Mouse (Mus musculus) liver, embryonic 13.5 days (tissue): ENCODE measurements at regions not wholly inside any gene's neighbourhood (a gene's known extent, or its start where the extent isn't known, plus 50 kb on each side); places are given as distances from the start of the nearest gene placed in this dataset.

Experiments
- ATAC-seq: fragments of 200-750 bp; cut with Nextera tagmentation; 2 replicates; pipeline ENCODE4 v1.8.0; 2017; ENCODE audit warnings: low read depth, mild to moderate bottlenecking, moderate number of reproducible peaks, moderate library complexity
- DNase-seq: peaks from one replicate; pipeline ENCODE4 v3.0.0; 2022
- H3K27ac ChIP-seq: fragments of 300-500 bp; sonication (generic); 2 replicates; pipeline ENCODE4 v1.5.1; 2015; ENCODE audit warnings: moderate library complexity, mild to moderate bottlenecking, inconsistent platforms
- H3K27me3 ChIP-seq: fragments of 300-500 bp; sonication (generic); 2 replicates; pipeline ENCODE4 v1.6.1; 2015; ENCODE audit warnings: mild to moderate bottlenecking, inconsistent platforms
- H3K36me3 ChIP-seq: fragments of 300-500 bp; sonication (generic); 2 replicates; pipeline ENCODE4 v1.6.1; 2015; ENCODE audit warnings: mild to moderate bottlenecking, inconsistent platforms
- H3K4me1 ChIP-seq: fragments of 300-500 bp; sonication (generic); replicated peaks from 2 replicates; pipeline ENCODE4 v1.6.1; 2015; ENCODE audit warnings: inconsistent platforms
- H3K4me2 ChIP-seq: fragments of 300-500 bp; sonication (generic); 2 replicates; pipeline ENCODE4 v1.6.1; 2015; ENCODE audit warnings: inconsistent platforms, mild to moderate bottlenecking, moderate library complexity
- H3K4me3 ChIP-seq: fragments of 300-500 bp; sonication (generic); replicated peaks from 2 replicates; pipeline ENCODE4 v1.5.1; 2015; ENCODE audit warnings: mild to moderate bottlenecking, inconsistent platforms
- H3K9ac ChIP-seq: fragments of 300-500 bp; sonication (generic); 2 replicates; pipeline ENCODE4 v1.6.1; 2015; ENCODE audit warnings: mild to moderate bottlenecking, inconsistent platforms
- H3K9me3 ChIP-seq: fragments of 300-500 bp; sonication (generic); replicated peaks from 2 replicates; pipeline ENCODE4 v1.6.1; 2016; ENCODE audit warnings: inconsistent platforms
- WGBS: fragments of 180-500 bp; shearing (Covaris S2); methylation state at CpG from one replicate; pipeline ENCODE4 v1.1.7; 2015; ENCODE audit not compliant: insufficient replicate concordance; 5-methylcytosine and 5-hydroxymethylcytosine counted together

GRCm38 (mm10) chr10:117558891-117559614 lies 70.2 kb upstream of the Cpm start:
- H3K9ac ChIP-seq: no peak overlapping the region
- no peaks in the 10 kb centered on the region for H3K4me1 ChIP-seq
- H3K36me3 ChIP-seq: no peaks in the 10 kb centered on the region
- no peak for DNase-seq
- no peak for ATAC-seq
- no peak overlapping the region for H3K4me3 ChIP-seq
- H3K27ac ChIP-seq: no peak overlapping the region
- no peaks in the 10 kb centered on the region for H3K9me3 ChIP-seq
- 79% methylated on average over 24 of the region's 24 CpGs for WGBS
- no peaks in the 10 kb centered on the region for H3K27me3 ChIP-seq
- H3K4me2 ChIP-seq: no peak overlapping the region

DNA sequence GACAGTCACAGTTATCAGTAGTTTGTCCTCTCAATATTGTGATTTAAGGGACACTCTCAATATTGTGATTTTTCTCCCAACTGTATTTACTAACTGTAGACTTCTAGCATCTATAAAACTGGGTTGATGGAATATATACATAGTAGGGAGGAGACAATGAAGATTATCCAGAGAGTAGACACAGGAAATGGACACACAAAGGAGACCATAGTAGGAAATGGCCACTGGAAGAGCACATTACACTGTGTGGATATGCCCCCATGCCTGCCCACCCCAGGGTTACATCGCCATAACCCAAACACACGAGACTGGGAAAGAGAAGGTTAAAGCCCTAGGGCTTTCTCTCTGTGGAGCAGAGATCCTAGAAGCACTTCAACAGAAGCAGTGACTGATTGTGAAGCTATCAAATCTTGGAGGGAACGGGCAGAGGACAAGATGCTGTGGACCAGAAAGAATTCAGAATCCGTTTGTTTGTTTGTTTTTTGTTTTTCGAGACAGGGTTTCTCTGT lies 71.0 kb upstream of the Cpm start:
- Histone ChIP-seq H3K27me3 (no peaks in the 10 kb centered on the region), H3K4me3 (no peak overlapping the region), H3K36me3 (no peaks in the 10 kb centered on the region), H3K9ac (no peak overlapping the region), H3K9me3 (no peaks in the 10 kb centered on the region), H3K4me2 (no peak overlapping the region), H3K4me1 (no peaks in the 10 kb centered on the region), H3K27ac (no peak overlapping the region)
- WGBS: 60% methylated on average over 5 of the region's 5 CpGs
- no peak for ATAC-seq
- DNase-seq: no peak

GRCm38 (mm10) chr10:117557666-117558065 lies 71.6 kb upstream of the Cpm start:
- ATAC-seq (no peak), DNase-seq (no peak)
- Histone ChIP-seq H3K36me3 (no peaks in the 10 kb centered on the region), H3K9ac (no peak overlapping the region), H3K4me1 (no peaks in the 10 kb centered on the region), H3K27me3 (no peaks in the 10 kb centered on the region), H3K4me2 (no peak overlapping the region), H3K9me3 (no peaks in the 10 kb centered on the region), H3K27ac (no peak overlapping the region), H3K4me3 (no peak overlapping the region)
- 64% methylated on average over 1 of the region's 1 CpGs for WGBS

GRCm38 (mm10) chr10:117556851-117557542 lies 72.3 kb upstream of the Cpm start:
- Histone ChIP-seq H3K4me3 (no peak overlapping the region), H3K27ac (no peak overlapping the region), H3K4me1 (no peaks in the 10 kb centered on the region), H3K9me3 (no peaks in the 10 kb centered on the region), H3K27me3 (no peaks in the 10 kb centered on the region), H3K9ac (no peak overlapping the region), H3K4me2 (no peak overlapping the region), H3K36me3 (no peaks in the 10 kb centered on the region)
- no peak for ATAC-seq
- 68% methylated on average over 14 of the region's 14 CpGs for WGBS
- no peak for DNase-seq

GRCm38 (mm10) chr10:117556027-117556789 lies 73.1 kb upstream of the Cpm start:
- Histone ChIP-seq H3K27me3 (no peaks in the 10 kb centered on the region), H3K9me3 (0 out of 2 replicates have a peak, but pooled peaks cover 5% of the 10 kb centered on the region), H3K4me3 (no peak overlapping the region), H3K9ac (no peak overlapping the region), H3K4me2 (no peak overlapping the region), H3K27ac (no peak overlapping the region), H3K36me3 (no peaks in the 10 kb centered on the region), H3K4me1 (no peaks in the 10 kb centered on the region)
- 40% methylated on average over 15 of the region's 15 CpGs for WGBS
- DNase-seq (no peak), ATAC-seq (no peak)

DNA sequence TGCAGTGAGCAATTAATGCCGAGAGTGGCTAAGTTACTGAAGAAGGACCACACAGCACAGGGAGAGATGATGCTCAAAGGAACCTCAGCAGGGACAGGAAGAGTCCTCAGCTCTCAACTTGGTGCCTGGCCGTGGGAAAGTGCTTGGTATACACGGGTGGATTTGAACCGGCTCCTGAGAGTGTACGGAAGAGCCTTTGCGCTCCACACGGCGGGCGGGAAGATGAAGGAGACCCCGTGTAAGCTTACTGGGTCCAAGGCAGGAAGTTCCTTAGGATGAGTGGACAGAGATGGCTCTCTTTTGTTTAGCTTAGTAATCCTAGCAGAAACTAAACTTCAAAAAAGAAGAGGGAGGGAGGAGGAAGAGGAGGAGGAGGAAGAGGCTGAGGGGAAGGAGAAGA lies 73.8 kb upstream of the Cpm start:
- 0 out of 2 replicates have a peak, but pooled peaks cover 5% of the 10 kb centered on the region for H3K9me3 ChIP-seq
- no peak overlapping the region for H3K4me2 ChIP-seq
- DNase-seq: no peak
- no peak overlapping the region for H3K27ac ChIP-seq
- H3K27me3 ChIP-seq: no peaks in the 10 kb centered on the region
- ATAC-seq: no peak
- WGBS: 71% methylated on average over 10 of the region's 10 CpGs
- H3K9ac ChIP-seq: no peak overlapping the region
- no peaks in the 10 kb centered on the region for H3K4me1 ChIP-seq
- H3K36me3 ChIP-seq: no peaks in the 10 kb centered on the region
- H3K4me3 ChIP-seq: no peak overlapping the region

DNA sequence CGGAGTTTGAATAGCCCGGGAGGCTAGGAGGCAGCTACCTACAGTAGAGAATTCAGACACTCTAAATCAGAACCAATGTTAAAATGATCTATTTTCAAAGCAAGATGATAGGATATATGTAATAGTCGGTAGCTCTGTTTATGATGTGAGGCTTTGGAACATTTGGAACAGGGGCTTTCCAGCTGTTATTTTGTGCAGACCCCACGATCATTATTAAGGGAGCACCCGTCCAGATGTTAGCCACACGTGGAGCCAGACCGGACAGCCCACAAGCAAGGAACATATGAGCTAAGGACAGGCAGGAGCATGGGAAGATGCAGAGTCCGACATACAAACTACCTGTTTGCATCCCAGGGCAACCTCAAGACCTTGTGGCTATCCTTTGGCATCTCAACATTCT lies 74.3 kb upstream of the Cpm start:
- H3K4me2 ChIP-seq: no peak overlapping the region
- no peaks in the 10 kb centered on the region for H3K27me3 ChIP-seq
- no peak overlapping the region for H3K27ac ChIP-seq
- H3K4me1 ChIP-seq: no peaks in the 10 kb centered on the region
- no peak overlapping the region for H3K4me3 ChIP-seq
- no peak for DNase-seq
- no peaks in the 10 kb centered on the region for H3K36me3 ChIP-seq
- no peak overlapping the region for H3K9ac ChIP-seq
- no peak for ATAC-seq
- 72% methylated on average over 8 of the region's 8 CpGs for WGBS
- H3K9me3 ChIP-seq: 0 out of 2 replicates have a peak, but pooled peaks cover 5% of the 10 kb centered on the region

DNA sequence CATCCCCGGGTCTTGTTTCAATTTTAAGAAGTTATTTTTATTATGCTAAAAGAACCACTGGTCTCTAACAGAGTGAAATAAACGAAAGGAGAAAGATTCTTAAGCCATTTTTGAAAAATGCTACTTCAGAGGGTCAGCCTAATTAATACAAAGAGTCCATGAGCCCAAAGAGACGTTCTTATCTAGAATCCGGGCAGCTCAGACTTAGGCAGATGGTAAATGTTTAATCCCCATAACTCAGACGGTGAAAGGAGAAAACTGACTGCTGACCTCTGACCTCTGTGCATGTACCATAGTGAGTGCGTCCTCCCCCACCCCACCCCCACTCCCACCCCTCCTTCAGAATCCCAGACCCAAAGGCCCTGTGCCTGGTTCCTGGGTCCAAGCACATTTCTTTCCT lies 74.8 kb upstream of the Cpm start:
- WGBS: 52% methylated on average over 6 of the region's 6 CpGs
- Histone ChIP-seq H3K4me1 (no peaks in the 10 kb centered on the region), H3K27me3 (no peaks in the 10 kb centered on the region), H3K9me3 (0 out of 2 replicates have a peak, but pooled peaks cover 5% of the 10 kb centered on the region), H3K9ac (no peak overlapping the region), H3K27ac (no peak overlapping the region), H3K36me3 (no peaks in the 10 kb centered on the region), H3K4me2 (no peak overlapping the region), H3K4me3 (no peak overlapping the region)
- DNase-seq (no peak), ATAC-seq (peak; percentile 41; the same call in 1 of the 2 replicates)

DNA sequence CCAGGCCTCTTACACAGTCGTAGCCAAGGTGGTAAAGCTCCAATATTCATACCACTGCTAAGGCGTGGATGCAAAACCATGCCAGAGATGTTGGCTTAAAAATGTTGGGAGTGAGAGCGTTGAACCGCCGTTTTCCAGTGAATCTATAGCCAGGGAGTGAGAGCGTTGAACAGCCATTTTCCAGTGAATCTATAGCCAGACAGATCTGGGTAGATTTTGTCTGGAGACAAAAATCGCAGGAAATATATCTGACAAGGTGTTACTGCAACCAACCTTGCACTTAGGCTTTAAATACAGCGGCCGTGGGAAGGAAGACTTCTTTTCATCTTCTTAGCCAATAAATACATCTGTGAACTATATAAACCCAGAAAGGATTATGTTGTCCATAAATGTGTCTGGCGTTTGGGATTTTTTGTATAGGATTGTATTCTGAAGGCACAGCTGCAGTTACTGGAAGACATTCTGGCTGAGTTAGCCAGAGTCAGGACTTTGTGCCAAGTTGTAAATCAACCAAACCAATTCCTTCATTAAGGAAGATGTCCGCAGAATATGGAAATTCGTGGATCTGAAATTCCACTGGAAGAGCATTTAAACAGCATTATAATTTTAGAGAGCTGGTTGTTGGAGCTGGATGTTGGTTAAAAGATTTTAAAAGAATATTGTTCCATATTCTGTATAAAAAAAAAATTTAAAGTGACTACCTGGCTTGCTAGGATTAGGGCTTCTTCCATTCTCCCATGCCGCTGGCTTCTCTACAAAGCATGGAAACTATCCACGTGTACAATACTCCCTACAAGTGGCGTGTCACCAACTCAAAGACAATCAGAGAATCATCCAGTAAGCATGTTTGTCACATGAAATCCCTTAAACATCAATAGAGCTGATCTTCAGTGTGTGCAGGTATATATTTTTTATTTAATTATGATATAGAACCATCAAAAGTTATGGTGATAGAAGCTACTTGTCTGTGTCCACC lies 75.8 kb upstream of the Cpm start:
- Histone ChIP-seq H3K4me2 (no peak overlapping the region), H3K27ac (no peak overlapping the region), H3K4me3 (no peak overlapping the region), H3K36me3 (no peaks in the 10 kb centered on the region), H3K9me3 (0 out of 2 replicates have a peak, but pooled peaks cover 5% of the 10 kb centered on the region), H3K9ac (no peak overlapping the region), H3K27me3 (no peaks in the 10 kb centered on the region), H3K4me1 (no peaks in the 10 kb centered on the region)
- no peak for DNase-seq
- no peak for ATAC-seq
- 74% methylated on average over 15 of the region's 15 CpGs for WGBS

DNA sequence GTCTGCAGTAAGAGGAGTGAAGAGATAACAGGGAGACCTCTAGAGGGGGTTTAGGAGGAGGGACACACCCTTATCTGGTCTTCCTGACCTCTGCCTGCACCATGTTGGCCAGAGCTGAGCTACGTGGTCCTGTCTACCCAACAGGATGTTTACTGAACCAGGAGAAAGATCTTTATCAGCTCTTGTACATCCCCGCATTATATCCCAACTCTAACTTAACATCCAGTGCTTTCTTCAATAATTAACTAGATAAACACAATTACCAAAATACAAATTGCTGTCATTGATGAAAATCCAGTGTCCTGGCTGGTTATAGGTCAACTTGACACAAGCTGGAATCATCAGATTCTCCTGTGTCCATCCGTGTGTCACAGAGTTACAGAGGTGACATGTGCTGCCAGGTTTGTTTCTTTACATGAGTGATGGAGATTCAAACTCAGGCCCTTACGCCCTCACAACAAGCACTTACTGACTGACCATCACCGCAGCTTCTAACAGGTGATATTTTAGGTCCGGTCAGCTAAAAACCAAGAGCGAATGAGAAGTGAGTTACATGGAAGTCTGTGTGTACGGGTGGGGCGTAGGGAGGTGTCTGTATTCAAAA lies 77.1 kb upstream of the Cpm start:
- H3K27ac ChIP-seq: no peak overlapping the region
- no peak for ATAC-seq
- 66% methylated on average over 9 of the region's 9 CpGs for WGBS
- no peaks in the 10 kb centered on the region for H3K27me3 ChIP-seq
- H3K4me2 ChIP-seq: no peak overlapping the region
- no peaks in the 10 kb centered on the region for H3K36me3 ChIP-seq
- H3K4me1 ChIP-seq: no peaks in the 10 kb centered on the region
- no peak overlapping the region for H3K9ac ChIP-seq
- H3K4me3 ChIP-seq: no peak overlapping the region
- H3K9me3 ChIP-seq: 0 out of 2 replicates have a peak, but pooled peaks cover 5% of the 10 kb centered on the region
- DNase-seq: no peak
